Mouse (Mus musculus): ENCODE data around the gene Wnt3. TPM values are rescaled to one million over a fixed set of nuclear protein-coding genes. Genes with fewer than 3 reads are reported as not detected.

Gene Wnt3
- total and polyA plus RNA-seq, 2 experiments from 2014 or later = 11.1 to 12.5 TPM

GRCm38 (mm10) chr11:103811246-103811645 is 37.3 kb downstream of the Wnt3 start:
- Histone ChIP-seq H3K9me3 (ENCODE audit: low read length) (no peaks in the 10 kb centered on the region), H3K36me3 (ENCODE audit: insufficient read depth, low read length) (peaks cover 5% of the 10 kb centered on the region; the same call in 1 of the 2 replicates), H3K4me2 (ENCODE audit: low read depth, low read length) (no peak overlapping the region), H3K9ac (replicated peaks; ENCODE audit: low read length) (0 out of 2 replicates have a peak overlapping the region, but pooled peaks have one; percentile 29), H3K27me3 (ENCODE audit: insufficient read depth, low read length) (no peaks in the 10 kb centered on the region), H3K4me1 (ENCODE audit: insufficient read depth, low read length) (peaks cover 24% of the 10 kb centered on the region), H3K4me3 (ENCODE audit: low read length) (no peak overlapping the region), H3K27ac (no peak overlapping the region)
- no peak for ATAC-seq
- peak; percentile 20 for DNase-seq (ENCODE audit: low spot score)
- WGBS = 50% methylated on average over 25 of the region's 25 CpGs
- no peak for TF ChIP-seq CTCF (IDR thresholded peaks at IDR 0.05; ENCODE audit: low read depth)

- H3K4me1 ChIP-seq (ENCODE audit: insufficient read depth, low read length) = peaks cover 13% of the 10 kb centered on the region; the same call in 1 of the 2 replicates
- 47% methylated on average over 3 of the region's 3 CpGs for WGBS
Observed at GRCm38 (mm10) chr11:103814808-103815207, 40.9 kb downstream of the Wnt3 start.

GRCm38 (mm10) chr11:103815986-103816385 is 42.0 kb downstream of the Wnt3 start:
- peaks cover 7% of the 10 kb centered on the region; the same call in 1 of the 2 replicates for H3K4me1 ChIP-seq (ENCODE audit: insufficient read depth, low read length)
- no peak overlapping the region for H3K9ac ChIP-seq (replicated peaks; ENCODE audit: low read length)
- peaks cover 7% of the 10 kb centered on the region for H3K36me3 ChIP-seq (ENCODE audit: insufficient read depth, low read length)
- ATAC-seq (no peak), DNase-seq (ENCODE audit: low spot score) (peak; percentile 44)
- H3K4me2 ChIP-seq (ENCODE audit: low read depth, low read length) = no peak overlapping the region
- no peaks in the 10 kb centered on the region for H3K9me3 ChIP-seq (ENCODE audit: low read length)
- H3K27me3 ChIP-seq (ENCODE audit: insufficient read depth, low read length) = no peaks in the 10 kb centered on the region
- TF ChIP-seq CTCF (IDR thresholded peaks at IDR 0.05; ENCODE audit: low read depth) = no peak
- no peak overlapping the region for H3K27ac ChIP-seq
- H3K4me3 ChIP-seq (ENCODE audit: low read length) = no peak overlapping the region
- WGBS = 32% methylated on average over 13 of the region's 13 CpGs

More at GRCm38 (mm10) chr11:103814808-103815207, 40.9 kb downstream of the Wnt3 start:
- no peak for ATAC-seq
- H3K27ac ChIP-seq = no peak overlapping the region
- no peak for DNase-seq (ENCODE audit: low spot score)
- H3K4me2 ChIP-seq (ENCODE audit: low read depth, low read length) = no peak overlapping the region
- peaks cover 5% of the 10 kb centered on the region; the same call in 1 of the 2 replicates for H3K36me3 ChIP-seq (ENCODE audit: insufficient read depth, low read length)
- TF ChIP-seq CTCF (IDR thresholded peaks at IDR 0.05; ENCODE audit: low read depth) = no peak
- no peaks in the 10 kb centered on the region for H3K27me3 ChIP-seq (ENCODE audit: insufficient read depth, low read length)
- no peak overlapping the region for H3K4me3 ChIP-seq (ENCODE audit: low read length)
- no peak overlapping the region for H3K9ac ChIP-seq (replicated peaks; ENCODE audit: low read length)
- no peaks in the 10 kb centered on the region for H3K9me3 ChIP-seq (ENCODE audit: low read length)

GRCm38 (mm10) chr11:103816719-103817118 is 42.8 kb downstream of the Wnt3 start:
- no peak for ATAC-seq
- H3K4me3 ChIP-seq (ENCODE audit: low read length) = no peak overlapping the region
- 90% methylated on average over 8 of the region's 8 CpGs for WGBS

GRCm38 (mm10) chr11:103827201-103827600 is 53.3 kb downstream of the Wnt3 start:
- H3K36me3 ChIP-seq (ENCODE audit: insufficient read depth, low read length) = peaks cover 31% of the 10 kb centered on the region; the same call in 1 of the 2 replicates
- ATAC-seq = no peak

More at GRCm38 (mm10) chr11:103816719-103817118, 42.8 kb downstream of the Wnt3 start:
- no peak for DNase-seq (ENCODE audit: low spot score)
- Histone ChIP-seq H3K4me2 (ENCODE audit: low read depth, low read length) (no peak overlapping the region), H3K27me3 (ENCODE audit: insufficient read depth, low read length) (no peaks in the 10 kb centered on the region), H3K27ac (no peak overlapping the region), H3K9me3 (ENCODE audit: low read length) (no peaks in the 10 kb centered on the region), H3K36me3 (ENCODE audit: insufficient read depth, low read length) (peaks cover 13% of the 10 kb centered on the region), H3K9ac (replicated peaks; ENCODE audit: low read length) (no peak overlapping the region), H3K4me1 (ENCODE audit: insufficient read depth, low read length) (peaks cover 4% of the 10 kb centered on the region; the same call in 1 of the 2 replicates)
- TF ChIP-seq CTCF (IDR thresholded peaks at IDR 0.05; ENCODE audit: low read depth) = no peak

GRCm38 (mm10) chr11:103828866-103829265 is 54.9 kb downstream of the Wnt3 start:
- no peak for DNase-seq (ENCODE audit: low spot score)
- H3K4me2 ChIP-seq (ENCODE audit: low read depth, low read length) = no peak overlapping the region
- peaks cover 18% of the 10 kb centered on the region; the same call in 1 of the 2 replicates for H3K36me3 ChIP-seq (ENCODE audit: insufficient read depth, low read length)
- 81% methylated on average over 7 of the region's 7 CpGs for WGBS
- ATAC-seq = no peak
- TF ChIP-seq CTCF (IDR thresholded peaks at IDR 0.05; ENCODE audit: low read depth) = no peak
- no peak overlapping the region for H3K27ac ChIP-seq
- no peaks in the 10 kb centered on the region for H3K27me3 ChIP-seq (ENCODE audit: insufficient read depth, low read length)
- no peak overlapping the region for H3K9ac ChIP-seq (replicated peaks; ENCODE audit: low read length)
- no peaks in the 10 kb centered on the region for H3K9me3 ChIP-seq (ENCODE audit: low read length)
- H3K4me1 ChIP-seq (ENCODE audit: insufficient read depth, low read length) = no peaks in the 10 kb centered on the region
- H3K4me3 ChIP-seq (ENCODE audit: low read length) = no peak overlapping the region

More at GRCm38 (mm10) chr11:103827201-103827600, 53.3 kb downstream of the Wnt3 start:
- Histone ChIP-seq H3K27me3 (ENCODE audit: insufficient read depth, low read length) (no peaks in the 10 kb centered on the region), H3K27ac (no peak overlapping the region), H3K9me3 (ENCODE audit: low read length) (no peaks in the 10 kb centered on the region), H3K9ac (replicated peaks; ENCODE audit: low read length) (no peak overlapping the region), H3K4me2 (ENCODE audit: low read depth, low read length) (no peak overlapping the region), H3K4me3 (ENCODE audit: low read length) (no peak overlapping the region), H3K4me1 (ENCODE audit: insufficient read depth, low read length) (no peaks in the 10 kb centered on the region)
- TF ChIP-seq CTCF (IDR thresholded peaks at IDR 0.05; ENCODE audit: low read depth) = no peak
- 96% methylated on average over 6 of the region's 6 CpGs for WGBS
- DNase-seq (ENCODE audit: low spot score) = no peak

- no peaks in the 10 kb centered on the region for H3K9me3 ChIP-seq (ENCODE audit: low read length)
- H3K4me3 ChIP-seq (ENCODE audit: low read length) = no peak overlapping the region
- no peak overlapping the region for H3K9ac ChIP-seq (replicated peaks; ENCODE audit: low read length)
- ATAC-seq (no peak), DNase-seq (ENCODE audit: low spot score) (no peak)
- no peaks in the 10 kb centered on the region for H3K27me3 ChIP-seq (ENCODE audit: insufficient read depth, low read length)
- WGBS = 68% methylated on average over 4 of the region's 4 CpGs
- H3K36me3 ChIP-seq (ENCODE audit: insufficient read depth, low read length) = peaks cover 10% of the 10 kb centered on the region; the same call in 1 of the 2 replicates
- no peak overlapping the region for H3K27ac ChIP-seq
- H3K4me2 ChIP-seq (ENCODE audit: low read depth, low read length) = no peak overlapping the region
- TF ChIP-seq CTCF (IDR thresholded peaks at IDR 0.05; ENCODE audit: low read depth) = no peak
- H3K4me1 ChIP-seq (ENCODE audit: insufficient read depth, low read length) = no peaks in the 10 kb centered on the region
Observed at GRCm38 (mm10) chr11:103829956-103830355, 56.0 kb downstream of the Wnt3 start.
